Comparison of ENCODE assay signal across 11 mouse cellular contexts in genomic region chr4:82344224-82344623, GRCm38 (mm10).
DNase-seq lines count a peak whose midpoint lies in the region; ATAC-seq and TF ChIP-seq lines count a peak whose summit lies in the region.
"Had no signal": no experiment of that assay in that cellular context is flagged by ENCODE, and none has a peak within 500 bp of the region (broad histone marks: within the 10 kb centered on the region; RNA-seq: fewer than 3 reads in every experiment).

No protein-coding gene starts in this region.

- no peak for TF ChIP-seq POLR2A in cerebellum, adult 2 months (IDR thresholded peaks at IDR 0.05; ENCODE audit: borderline replicate concordance, insufficient read depth, low read length)

- no peak for TF ChIP-seq CTCF in stomach, postnatal 0 days (IDR thresholded peaks at IDR 0.05; ENCODE audit: low read depth)
- no peak for TF ChIP-seq CTCF in hindbrain, postnatal 0 days (IDR thresholded peaks at IDR 0.05; ENCODE audit: low read depth)
- no peak for TF ChIP-seq CTCF in cerebellum, adult 2 months (IDR thresholded peaks at IDR 0.05; ENCODE audit: borderline replicate concordance, insufficient read depth, low read depth, low read length)

- TF ChIP-seq EP300 in stomach, postnatal 0 days (optimal IDR thresholded peaks at IDR 0.05), result no peak

- peak overlapping the region; percentile 76 for H3K27ac ChIP-seq in heart, embryonic 16.5 days (ENCODE audit: low read length)
- peak overlapping the region; percentile 58; the same call in 1 of the 2 replicates for H3K27ac ChIP-seq in stomach, embryonic 14.5 days (ENCODE audit: low read length)
- no peak overlapping the region for H3K27ac ChIP-seq in stomach, postnatal 0 days (replicated peaks)
- H3K27ac ChIP-seq in hindbrain, postnatal 0 days, result peak overlapping the region; percentile 32; the same call in 1 of the 2 replicates
- peak overlapping the region; percentile 72; the same call in 1 of the 2 replicates for H3K27ac ChIP-seq in stomach, embryonic 16.5 days (ENCODE audit: low read length)
- H3K27ac ChIP-seq in cerebellum, adult 2 months (ENCODE audit: insufficient read depth, low read length), result no peak overlapping the region

- H3K9ac ChIP-seq in heart, embryonic 16.5 days (ENCODE audit: low read length), result no peak overlapping the region
- no peak overlapping the region for H3K9ac ChIP-seq in stomach, embryonic 14.5 days (replicated peaks; ENCODE audit: low read depth, low read length)
- no peak overlapping the region for H3K9ac ChIP-seq in stomach, postnatal 0 days (ENCODE audit: low read length)
- no peak overlapping the region for H3K9ac ChIP-seq in hindbrain, postnatal 0 days (replicated peaks; ENCODE audit: low read length)
- no peak overlapping the region for H3K9ac ChIP-seq in stomach, embryonic 16.5 days (ENCODE audit: low read length)

- H3K9me3 ChIP-seq in heart, embryonic 16.5 days (replicated peaks; ENCODE audit: control insufficient read depth, low read length), result no peaks in the 10 kb centered on the region
- H3K9me3 ChIP-seq in stomach, embryonic 14.5 days (ENCODE audit: control insufficient read depth, low read depth, low read length), result no peaks in the 10 kb centered on the region
- no peaks in the 10 kb centered on the region for H3K9me3 ChIP-seq in stomach, postnatal 0 days (ENCODE audit: control insufficient read depth, low read length)
- no peaks in the 10 kb centered on the region for H3K9me3 ChIP-seq in hindbrain, postnatal 0 days (ENCODE audit: low read length)
- no peaks in the 10 kb centered on the region for H3K9me3 ChIP-seq in stomach, embryonic 16.5 days (replicated peaks; ENCODE audit: control insufficient read depth, low read length)

- peaks cover 12% of the 10 kb centered on the region for H3K36me3 ChIP-seq in heart, embryonic 16.5 days (ENCODE audit: control insufficient read depth, insufficient read depth)
- H3K36me3 ChIP-seq in stomach, embryonic 14.5 days (ENCODE audit: control insufficient read depth, insufficient read depth, low read length), result peaks cover 14% of the 10 kb centered on the region
- H3K36me3 ChIP-seq in stomach, postnatal 0 days (ENCODE audit: control insufficient read depth, insufficient read depth, low read length), result no peaks in the 10 kb centered on the region
- no peaks in the 10 kb centered on the region; the same call in 1 of the 2 replicates for H3K36me3 ChIP-seq in hindbrain, postnatal 0 days (ENCODE audit: insufficient read depth, low read length)
- peaks cover 8% of the 10 kb centered on the region for H3K36me3 ChIP-seq in stomach, embryonic 16.5 days (ENCODE audit: control insufficient read depth, insufficient read depth, low read length)

- H3K4me3 ChIP-seq in heart, embryonic 16.5 days (ENCODE audit: low read length), result no peak overlapping the region
- H3K4me3 ChIP-seq in stomach, embryonic 14.5 days (ENCODE audit: low read depth, low read length), result no peak overlapping the region
- H3K4me3 ChIP-seq in stomach, postnatal 0 days (ENCODE audit: low read depth, low read length), result no peak overlapping the region
- no peak overlapping the region for H3K4me3 ChIP-seq in hindbrain, postnatal 0 days (ENCODE audit: low read length)
- H3K4me3 ChIP-seq in stomach, embryonic 16.5 days (replicated peaks; ENCODE audit: low read length), result no peak overlapping the region
- no peak overlapping the region for H3K4me3 ChIP-seq in cerebellum, adult 2 months (replicated peaks; ENCODE audit: insufficient read depth, low read depth, low read length)

- H3K4me2 ChIP-seq in heart, embryonic 16.5 days (ENCODE audit: low read depth, low read length), result no peak overlapping the region
- no peak overlapping the region for H3K4me2 ChIP-seq in stomach, embryonic 14.5 days (replicated peaks; ENCODE audit: low read depth, low read length)
- H3K4me2 ChIP-seq in stomach, postnatal 0 days (replicated peaks; ENCODE audit: low read depth), result no peak overlapping the region
- 0 out of 2 replicates have a peak overlapping the region, but pooled peaks have one; percentile 2 for H3K4me2 ChIP-seq in hindbrain, postnatal 0 days (ENCODE audit: low read depth, low read length)
- no peak overlapping the region for H3K4me2 ChIP-seq in stomach, embryonic 16.5 days (ENCODE audit: low read depth, low read length)

- 76% methylated on average over 6 of the region's 6 CpGs for WGBS in heart, embryonic 16.5 days
- 78% methylated on average over 6 of the region's 6 CpGs for WGBS in stomach, embryonic 14.5 days
- WGBS in stomach, postnatal 0 days, result 77% methylated on average over 6 of the region's 6 CpGs
- whole genome bisulfite sequencing in hindbrain, postnatal 0 days, result 37% methylated on average over 6 of the region's 6 CpGs
- WGBS in stomach, embryonic 16.5 days, result 80% methylated on average over 6 of the region's 6 CpGs
- WGBS in cerebellum, adult 2 months, result 56% methylated on average over 6 of the region's 6 CpGs

- H3K4me1 ChIP-seq in heart, embryonic 16.5 days (ENCODE audit: control insufficient read depth, insufficient read depth, low read length), result peaks cover 27% of the 10 kb centered on the region
- peaks cover 15% of the 10 kb centered on the region for H3K4me1 ChIP-seq in stomach, embryonic 14.5 days (ENCODE audit: control insufficient read depth, insufficient read depth, low read length)
- 0 out of 2 replicates have a peak, but pooled peaks cover 5% of the 10 kb centered on the region for H3K4me1 ChIP-seq in stomach, postnatal 0 days (replicated peaks; ENCODE audit: control insufficient read depth, insufficient read depth)
- peaks cover 12% of the 10 kb centered on the region; the same call in 1 of the 2 replicates for H3K4me1 ChIP-seq in hindbrain, postnatal 0 days (ENCODE audit: insufficient read depth, low read length)
- peaks cover 17% of the 10 kb centered on the region for H3K4me1 ChIP-seq in stomach, embryonic 16.5 days (ENCODE audit: control insufficient read depth, insufficient read depth, low read length)
- peaks cover 5% of the 10 kb centered on the region for H3K4me1 ChIP-seq in cerebellum, adult 2 months (ENCODE audit: control insufficient read depth, insufficient read depth, low read length)

- DNase-seq in heart, adult 9 months (ENCODE audit: low spot score in 2 of 2), result no peak
- DNase-seq in stomach, postnatal 0 days (ENCODE audit: low spot score), result no peak
- no peak for DNase-seq in hindbrain, postnatal 0 days (ENCODE audit: low spot score)
- no peak for DNase-seq in cerebellum, adult 2 months
- no peak for DNase-seq in ovary, adult 18-20 months (ENCODE audit: low spot score)
- DNase-seq: thymus, postnatal 14 days had no signal

- H3K27me3 ChIP-seq in heart, embryonic 16.5 days (ENCODE audit: control insufficient read depth, insufficient read depth, low read length), result no peaks in the 10 kb centered on the region
- no peaks in the 10 kb centered on the region for H3K27me3 ChIP-seq in stomach, embryonic 14.5 days (ENCODE audit: control insufficient read depth, insufficient read depth, low read length)
- no peaks in the 10 kb centered on the region for H3K27me3 ChIP-seq in stomach, postnatal 0 days (ENCODE audit: control insufficient read depth, insufficient read depth, low read length)
- H3K27me3 ChIP-seq in hindbrain, postnatal 0 days (ENCODE audit: insufficient read depth, low read length), result no peaks in the 10 kb centered on the region
- H3K27me3 ChIP-seq in stomach, embryonic 16.5 days (ENCODE audit: control insufficient read depth, insufficient read depth, low read length), result no peaks in the 10 kb centered on the region
- H3K27me3 ChIP-seq in cerebellum, adult 2 months (ENCODE audit: control insufficient read depth, insufficient read depth, low read length), result no peaks in the 10 kb centered on the region

- no peak for ATAC-seq in heart, embryonic 16.5 days (replicated peaks; ENCODE audit: extremely low read depth, insufficient read depth, low FRiP score)
- ATAC-seq in stomach, embryonic 14.5 days (ENCODE audit: insufficient number of reproducible peaks, insufficient read depth, low FRiP score, low read depth), result no peak
- ATAC-seq in stomach, postnatal 0 days (ENCODE audit: low FRiP score, low TSS enrichment), result no peak
- no peak for ATAC-seq in hindbrain, postnatal 0 days
- ATAC-seq in stomach, embryonic 16.5 days (ENCODE audit: insufficient read depth, low FRiP score), result no peak
- ATAC-seq: activated CD4-positive, CD25-positive, alpha-beta regulatory T cell, adult 4 months; CD4-positive, CD25-positive, alpha-beta regulatory T cell, adult 4 months had no signal

Comparison
In these comparisons a context has a peak if more than half of its experiments do, and no peak if none do; other contexts are left out.
1. H3K27ac ChIP-seq: peak in heart, embryonic 16.5 days (single experiment), stomach, embryonic 14.5 days (single experiment), hindbrain, postnatal 0 days (single experiment) and stomach, embryonic 16.5 days (single experiment); none in stomach, postnatal 0 days (single experiment) and cerebellum, adult 2 months (single experiment).